Mouse (Mus musculus) cerebellum, adult (tissue): Measurements from ENCODE around the gene P2rx6.

Experiments used
- ATAC-seq: cut with Nextera tagmentation; 2 replicates; pipeline ENCODE4 v1.9.2; 2017; ENCODE audit warnings: mild to moderate bottlenecking, moderate library complexity, mixed read lengths; ENCODE audit not compliant: insufficient number of reproducible peaks, low FRiP score, low TSS enrichment

Gene P2rx6

GRCm38 (mm10) chr16:17621936-17622335 lies 60.3 kb downstream of the P2rx6 start:
- ATAC-seq, result no peak

- ATAC-seq, result no peak
Measured at GRCm38 (mm10) chr16:17625488-17626268, 64.0 kb downstream of the P2rx6 start.

GRCm38 (mm10) chr16:17626269-17626555 lies 64.5 kb downstream of the P2rx6 start:
- no peak for ATAC-seq
